Mouse (Mus musculus) liver, embryonic 14.5 days (tissue): ENCODE results near the gene Olfr101. TPM values are rescaled to one million over a fixed set of nuclear protein-coding genes. Genes with fewer than 3 reads are reported as not detected.
A peak's percentile ranks its signal among the peaks of the same experiment; 100 is the strongest.

Experiments
- ATAC-seq: fragments of 200-750 bp; cut with Nextera tagmentation; 2 replicates; pipeline ENCODE4 v1.8.0; 2017; ENCODE audit warnings: moderate number of reproducible peaks, mild to moderate bottlenecking, moderate library complexity; ENCODE audit not compliant: insufficient read depth
- DNase-seq, 3 experiments: peaks; one replicate each; pipeline ENCODE4 v3.0.0-alpha.2; 2012 to 2013; ENCODE audit warnings: low read depth in 3 of 3, low spot score in 3 of 3
- H3K27ac ChIP-seq: fragments of 300-500 bp; sonication (generic); 2 replicates; pipeline ENCODE4 v1.5.1; 2014; ENCODE audit warnings: moderate library complexity, mild to moderate bottlenecking, control low read depth, inconsistent platforms
- H3K27me3 ChIP-seq: fragments of 300-500 bp; sonication (generic); 2 replicates; pipeline ENCODE4 v1.6.1; 2014; ENCODE audit warnings: mild to moderate bottlenecking, low read length, moderate library complexity; ENCODE audit not compliant: control insufficient read depth, insufficient read depth
- H3K36me3 ChIP-seq: fragments of 300-500 bp; sonication (generic); replicated peaks from 2 replicates; pipeline ENCODE4 v1.6.1; 2014; ENCODE audit warnings: low read depth; ENCODE audit not compliant: control insufficient read depth, insufficient read depth
- H3K4me1 ChIP-seq, 2 experiments: fragments of 200-500 bp in 1 of 2; fragments of 300-500 bp in 1 of 2; sonication (generic) in 1 of 2; replicated peaks; 2 replicates each; pipeline ENCODE4 v1.6.1; 2012 to 2014; ENCODE audit warnings: antibody characterized with exemption in 1 of 2, inconsistent platforms in 1 of 2, low read length in 1 of 2; ENCODE audit not compliant: control insufficient read depth in 2 of 2, insufficient read depth in 2 of 2
- H3K4me2 ChIP-seq: fragments of 300-500 bp; sonication (generic); 2 replicates; pipeline ENCODE4 v1.6.1; 2014; ENCODE audit warnings: low read depth, mild to moderate bottlenecking, control low read depth, moderate library complexity
- H3K4me3 ChIP-seq, 2 experiments: fragments of 200-500 bp in 1 of 2; fragments of 300-500 bp in 1 of 2; sonication (generic) in 1 of 2; 2 replicates each; pipeline ENCODE4 v1.5.1; 2012 to 2014; ENCODE audit warnings: low read depth in 2 of 2, low read length in 2 of 2, mild to moderate bottlenecking in 2 of 2, control low read depth in 1 of 2, inconsistent platforms in 1 of 2, moderate library complexity in 1 of 2; ENCODE audit not compliant: insufficient read depth in 1 of 2
- H3K9ac ChIP-seq: fragments of 300-500 bp; sonication (generic); replicated peaks from 2 replicates; pipeline ENCODE4 v1.6.1; 2014; ENCODE audit warnings: mild to moderate bottlenecking, control low read depth, moderate library complexity
- H3K9me3 ChIP-seq: fragments of 300-500 bp; sonication (generic); 2 replicates; pipeline ENCODE4 v1.6.1; 2016; ENCODE audit warnings: low read length, mixed read lengths; ENCODE audit not compliant: control insufficient read depth
- CTCF ChIP-seq: IDR thresholded peaks from 2 replicates; pipeline ENCODE4 v1.5.1; 2016; ENCODE audit warnings: antibody characterized with exemption, low read depth, control low read depth
- EP300 ChIP-seq: IDR thresholded peaks from 2 replicates; pipeline ENCODE4 v1.6.1; 2016; ENCODE audit warnings: antibody characterized with exemption, low read depth
- WGBS: fragments of 180-500 bp; shearing (Covaris S2); extraction: QIAGEN DNeasy Blood & Tissue Kit; methylation state at CpG from one replicate; pipeline ENCODE4 v1.1.7; 2014; ENCODE audit not compliant: insufficient replicate concordance; 5-methylcytosine and 5-hydroxymethylcytosine counted together
- polyA plus RNA-seq, 2 experiments: library from polyadenylated mRNA; depleted of rRNA in 1 of 2; stranded (reverse) in 1 of 2; unstranded in 1 of 2; fragments of >200 nt; fragmentation: Nextera tagmentation in 1 of 2; extraction: Ambion mirVana in 1 of 2; gene quantifications; 2 replicates each; pipeline versions ENCODE4 v1.2.1 to v1.2.3; 2012 to 2014

Olfr101 gene
- polyA plus RNA-seq, 2 experiments: not detected

- Histone ChIP-seq H3K4me3 (peak within 1 kb of the TSS; percentile 60 to 91), H3K9ac (no peak within 1 kb of the TSS; the same call in 1 of the 2 replicates), H3K4me2 (peak within 1 kb of the TSS; percentile 68), H3K27me3 (no peaks in the 10 kb centered on the region), H3K36me3 (no peaks in the 10 kb centered on the region), H3K4me1 (no peaks in the 10 kb centered on the region; a peak in 1 of 4 replicates), H3K27ac (no peak within 1 kb of the TSS), H3K9me3 (no peaks in the 10 kb centered on the region)
- DNase-seq: peak; percentile 54 to 63 (median 58)
- under 1% methylated on average over 26 of the region's 26 CpGs for WGBS
- ATAC-seq: peak; percentile 82
- TF ChIP-seq EP300 (no peak), CTCF (no peak)
These were observed 33.9 kb downstream of the Olfr101 start, which contains the start of gene H2-M3 for GRCm38 (mm10) chr17:37270058-37270701. TSS of gene H2-M3 (plus strand) at chr17:37270220.

- H3K4me3 ChIP-seq: no peak within 1 kb of the TSS
- H3K4me1 ChIP-seq: no peaks in the 10 kb centered on the region
- H3K9me3 ChIP-seq: no peaks in the 10 kb centered on the region
- DNase-seq (no peak), ATAC-seq (no peak)
- WGBS: 56% methylated on average over 1 of the region's 1 CpGs
- H3K9ac ChIP-seq: no peak within 1 kb of the TSS
- H3K4me2 ChIP-seq: no peak within 1 kb of the TSS
- no peak within 1 kb of the TSS for H3K27ac ChIP-seq
- H3K27me3 ChIP-seq: no peaks in the 10 kb centered on the region
- no peaks in the 10 kb centered on the region for H3K36me3 ChIP-seq
- TF ChIP-seq CTCF (no peak), EP300 (no peak)
These were observed 40.5 kb downstream of the Olfr101 start, which contains the start of gene Olfr98 for GRCm38 (mm10) chr17:37263626-37264025. TSS of gene Olfr98 (minus strand) at chr17:37263749.

DNA sequence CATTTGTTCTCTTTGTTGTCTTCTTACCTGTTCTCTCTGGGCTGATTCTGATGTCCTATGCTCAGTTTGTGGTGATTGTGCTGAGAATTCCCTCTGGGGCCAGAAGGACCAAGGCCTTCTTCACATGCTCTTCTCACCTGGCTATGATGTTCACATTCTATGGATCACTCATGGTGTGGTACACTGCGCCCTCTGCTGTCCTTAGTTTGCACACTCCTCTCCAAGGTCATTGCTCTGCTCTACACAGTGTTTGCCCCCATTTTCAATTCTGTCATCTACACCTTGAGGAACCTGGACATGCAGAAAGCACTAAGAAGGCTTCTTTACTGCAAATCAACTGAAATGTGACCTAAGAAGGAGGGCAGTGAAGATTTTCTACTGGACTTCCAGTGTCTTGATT lies 53.6 kb downstream of the Olfr101 start:
- no peak for TF ChIP-seq EP300
- peak; percentile 56 for TF ChIP-seq CTCF
- ATAC-seq: no peak
- Histone ChIP-seq H3K27me3 (no peaks in the 10 kb centered on the region), H3K9ac (no peak overlapping the region), H3K36me3 (no peaks in the 10 kb centered on the region), H3K4me1 (no peaks in the 10 kb centered on the region), H3K4me3 (no peak overlapping the region), H3K4me2 (no peak overlapping the region), H3K9me3 (no peaks in the 10 kb centered on the region), H3K27ac (no peak overlapping the region)
- 10% methylated on average over 1 of the region's 1 CpGs for WGBS
- no peak for DNase-seq

GRCm38 (mm10) chr17:37249460-37249859 lies 54.7 kb downstream of the Olfr101 start:
- no peak overlapping the region for H3K4me2 ChIP-seq
- H3K9ac ChIP-seq: no peak overlapping the region
- no peaks in the 10 kb centered on the region for H3K27me3 ChIP-seq
- no peak for DNase-seq
- TF ChIP-seq CTCF (no peak), EP300 (no peak)
- no peaks in the 10 kb centered on the region for H3K4me1 ChIP-seq
- no peaks in the 10 kb centered on the region for H3K9me3 ChIP-seq
- no peaks in the 10 kb centered on the region for H3K36me3 ChIP-seq
- H3K4me3 ChIP-seq: no peak overlapping the region
- ATAC-seq: no peak
- no peak overlapping the region for H3K27ac ChIP-seq

Other genes with a start within 250 kb of the Olfr101 start
- not detected in 2 replicates for gene Olfr90, start 215.8 kb downstream of the Olfr101 start, polyA plus RNA-seq (2012; rRNA removed)
- gene Olfr90, start 215.8 kb downstream of the Olfr101 start, polyA plus RNA-seq (2014; fragmentation: Nextera tagmentation; extraction: Ambion mirVana): not detected in 2 replicates
- gene Olfr91, start 206.0 kb downstream of the Olfr101 start, polyA plus RNA-seq (2012; rRNA removed): not detected in 2 replicates
- gene Olfr91, start 206.0 kb downstream of the Olfr101 start, polyA plus RNA-seq (2014; fragmentation: Nextera tagmentation; extraction: Ambion mirVana): not detected in 2 replicates
- gene Olfr92, start 184.2 kb downstream of the Olfr101 start, polyA plus RNA-seq (2012; rRNA removed): not detected in 2 replicates
- not detected in 2 replicates for gene Olfr92, start 184.2 kb downstream of the Olfr101 start, polyA plus RNA-seq (2014; fragmentation: Nextera tagmentation; extraction: Ambion mirVana)
- not detected in 2 replicates for gene Olfr93, start 142.8 kb downstream of the Olfr101 start, polyA plus RNA-seq (2012; rRNA removed)
- gene Olfr93, start 142.8 kb downstream of the Olfr101 start, polyA plus RNA-seq (2014; fragmentation: Nextera tagmentation; extraction: Ambion mirVana): not detected in 2 replicates
- gene Ubd, start 110.4 kb downstream of the Olfr101 start, polyA plus RNA-seq (2012; rRNA removed): not detected in 2 replicates
- not detected in 2 replicates for gene Ubd, start 110.4 kb downstream of the Olfr101 start, polyA plus RNA-seq (2014; fragmentation: Nextera tagmentation; extraction: Ambion mirVana)
- gene Olfr94, start 103.3 kb downstream of the Olfr101 start, polyA plus RNA-seq (2012; rRNA removed): not detected in 2 replicates
- not detected in 2 replicates for gene Olfr94, start 103.3 kb downstream of the Olfr101 start, polyA plus RNA-seq (2014; fragmentation: Nextera tagmentation; extraction: Ambion mirVana)
- gene Olfr95, start 91.2 kb downstream of the Olfr101 start, polyA plus RNA-seq (2012; rRNA removed): not detected in 2 replicates
- not detected in 2 replicates for gene Olfr95, start 91.2 kb downstream of the Olfr101 start, polyA plus RNA-seq (2014; fragmentation: Nextera tagmentation; extraction: Ambion mirVana)
- gene Olfr96, start 84.2 kb downstream of the Olfr101 start, polyA plus RNA-seq (2012; rRNA removed): not detected in 2 replicates
- gene Olfr96, start 84.2 kb downstream of the Olfr101 start, polyA plus RNA-seq (2014; fragmentation: Nextera tagmentation; extraction: Ambion mirVana): not detected in 2 replicates
- not detected in 2 replicates for gene Olfr97, start 67.0 kb downstream of the Olfr101 start, polyA plus RNA-seq (2012; rRNA removed)
- gene Olfr97, start 67.0 kb downstream of the Olfr101 start, polyA plus RNA-seq (2014; fragmentation: Nextera tagmentation; extraction: Ambion mirVana): not detected in 2 replicates
- gene Olfr98, start 40.6 kb downstream of the Olfr101 start, polyA plus RNA-seq (2012; rRNA removed): not detected in 2 replicates
- not detected in 2 replicates for gene Olfr98, start 40.6 kb downstream of the Olfr101 start, polyA plus RNA-seq (2014; fragmentation: Nextera tagmentation; extraction: Ambion mirVana)
- 0.67 and 0.76 TPM in 2 replicates for gene H2-M3, start 34.1 kb downstream of the Olfr101 start, polyA plus RNA-seq (2012; rRNA removed)
- gene H2-M3, start 34.1 kb downstream of the Olfr101 start, polyA plus RNA-seq (2014; fragmentation: Nextera tagmentation; extraction: Ambion mirVana): 1.3 and 1.5 TPM in 2 replicates
- not detected in 2 replicates for gene Olfr99, start 20.9 kb downstream of the Olfr101 start, polyA plus RNA-seq (2012; rRNA removed)
- not detected in 2 replicates for gene Olfr99, start 20.9 kb downstream of the Olfr101 start, polyA plus RNA-seq (2014; fragmentation: Nextera tagmentation; extraction: Ambion mirVana)
- gene Olfr102, start 12.7 kb upstream of the Olfr101 start, polyA plus RNA-seq (2012; rRNA removed): not detected in 2 replicates
- gene Olfr102, start 12.7 kb upstream of the Olfr101 start, polyA plus RNA-seq (2014; fragmentation: Nextera tagmentation; extraction: Ambion mirVana): not detected in 2 replicates
- gene Olfr103, start 35.4 kb upstream of the Olfr101 start, polyA plus RNA-seq (2012; rRNA removed): not detected in 2 replicates
- gene Olfr103, start 35.4 kb upstream of the Olfr101 start, polyA plus RNA-seq (2014; fragmentation: Nextera tagmentation; extraction: Ambion mirVana): not detected in 2 replicates
- not detected in 2 replicates for gene Olfr104-ps, start 55.3 kb upstream of the Olfr101 start, polyA plus RNA-seq (2012; rRNA removed)
- not detected in 2 replicates for gene Olfr104-ps, start 55.3 kb upstream of the Olfr101 start, polyA plus RNA-seq (2014; fragmentation: Nextera tagmentation; extraction: Ambion mirVana)
- gene Olfr105-ps, start 74.7 kb upstream of the Olfr101 start, polyA plus RNA-seq (2012; rRNA removed): not detected in 2 replicates
- gene Olfr105-ps, start 74.7 kb upstream of the Olfr101 start, polyA plus RNA-seq (2014; fragmentation: Nextera tagmentation; extraction: Ambion mirVana): not detected in 2 replicates
- gene Olfr106-ps, start 86.1 kb upstream of the Olfr101 start, polyA plus RNA-seq (2012; rRNA removed): not detected in 2 replicates
- not detected in 2 replicates for gene Olfr106-ps, start 86.1 kb upstream of the Olfr101 start, polyA plus RNA-seq (2014; fragmentation: Nextera tagmentation; extraction: Ambion mirVana)
- gene Olfr107, start 94.9 kb upstream of the Olfr101 start, polyA plus RNA-seq (2012; rRNA removed): not detected in 2 replicates
- not detected in 2 replicates for gene Olfr107, start 94.9 kb upstream of the Olfr101 start, polyA plus RNA-seq (2014; fragmentation: Nextera tagmentation; extraction: Ambion mirVana)
- gene Olfr108, start 141.2 kb upstream of the Olfr101 start, polyA plus RNA-seq (2012; rRNA removed): not detected in 2 replicates
- gene Olfr108, start 141.2 kb upstream of the Olfr101 start, polyA plus RNA-seq (2014; fragmentation: Nextera tagmentation; extraction: Ambion mirVana): not detected in 2 replicates
- not detected in 2 replicates for gene Olfr109, start 154.6 kb upstream of the Olfr101 start, polyA plus RNA-seq (2012; rRNA removed)
- not detected in 2 replicates for gene Olfr109, start 154.6 kb upstream of the Olfr101 start, polyA plus RNA-seq (2014; fragmentation: Nextera tagmentation; extraction: Ambion mirVana)
- gene H2-M2, start 179.2 kb upstream of the Olfr101 start, polyA plus RNA-seq (2012; rRNA removed): not detected in 2 replicates
- gene H2-M2, start 179.2 kb upstream of the Olfr101 start, polyA plus RNA-seq (2014; fragmentation: Nextera tagmentation; extraction: Ambion mirVana): not detected in 2 replicates
- 0.02 TPM in 1 of 2 replicates, not detected in the other for gene Olfr110, start 188.2 kb upstream of the Olfr101 start, polyA plus RNA-seq (2012; rRNA removed)
- not detected in 2 replicates for gene Olfr110, start 188.2 kb upstream of the Olfr101 start, polyA plus RNA-seq (2014; fragmentation: Nextera tagmentation; extraction: Ambion mirVana)
- 0.03 and 0.04 TPM in 2 replicates for gene Olfr111, start 203.7 kb upstream of the Olfr101 start, polyA plus RNA-seq (2012; rRNA removed)
- 0.13 TPM in 1 of 2 replicates, not detected in the other for gene Olfr111, start 203.7 kb upstream of the Olfr101 start, polyA plus RNA-seq (2014; fragmentation: Nextera tagmentation; extraction: Ambion mirVana)